Mouse (Mus musculus) spleen, adult 2 months (tissue): ENCODE measurements around the gene Bri3.

ENCODE experiments used
- CTCF ChIP-seq: fragments of 200-500 bp; IDR thresholded peaks from 2 replicates; pipeline ENCODE4 v1.5.1; 2011; ENCODE audit warnings: mild to moderate bottlenecking, inconsistent platforms; ENCODE audit not compliant: insufficient read depth, insufficient read length, insufficient replicate concordance; ENCODE audit errors: extremely low read depth
- POLR2A ChIP-seq: fragments of 200-500 bp; IDR thresholded peaks from 2 replicates; pipeline ENCODE4 v1.6.1; 2011; ENCODE audit warnings: low read depth, low read length, inconsistent platforms

DNA sequence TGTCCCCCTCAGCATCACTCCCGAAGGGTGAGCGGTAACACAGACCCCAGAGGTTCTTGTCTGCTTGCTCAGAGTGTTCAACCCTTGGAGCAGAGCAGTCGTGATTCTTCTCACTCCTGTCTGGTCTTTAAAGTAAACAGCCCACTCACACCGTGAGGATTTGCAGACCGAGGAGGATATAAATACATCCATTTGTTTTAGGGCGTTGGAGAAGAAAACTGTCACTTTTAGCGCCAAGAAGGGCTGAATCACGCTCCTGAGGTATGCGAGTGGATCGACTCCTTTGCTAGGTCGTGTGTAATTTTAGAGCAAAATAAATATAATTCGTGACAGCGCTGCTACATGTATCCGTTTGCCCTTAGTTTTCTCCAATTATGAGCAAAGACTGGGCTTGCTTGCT, 228.8 kb downstream of the Bri3 start:
- TF ChIP-seq CTCF, result no peak
- no peak for TF ChIP-seq POLR2A
